Mouse (Mus musculus) thymus, postnatal 25 days (tissue): ENCODE data around the gene Rpl15.
"Not testable (repeated sequence)": the region's sequence is repeated elsewhere in the genome, so short reads cannot be mapped to it uniquely, and the experiment has no call there.

Experiments used
- DNase-seq: peaks from one replicate; pipeline ENCODE4 v3.0.0; 2022

Rpl15 gene

DNA sequence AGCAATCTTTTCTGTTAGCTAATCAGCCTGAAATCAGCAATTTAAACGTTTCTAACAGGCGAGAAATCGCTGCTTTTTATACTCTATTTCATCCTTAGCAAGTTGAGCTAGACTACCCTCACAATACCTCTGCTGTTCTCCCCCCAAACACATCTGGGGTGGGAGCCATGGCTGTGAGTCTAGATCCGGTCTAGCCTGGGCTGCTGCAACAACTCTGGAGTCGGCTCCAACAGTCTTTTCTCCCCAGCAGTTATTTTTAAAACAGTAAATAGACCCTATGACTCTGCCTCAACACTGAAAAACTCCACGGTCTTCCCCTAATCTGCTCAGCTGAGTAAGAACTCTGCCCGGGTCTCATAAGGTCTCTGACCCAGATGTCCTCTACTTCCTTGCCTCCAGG is 31.1 kb downstream of the Rpl15 start:
- DNase-seq = no peak

DNA sequence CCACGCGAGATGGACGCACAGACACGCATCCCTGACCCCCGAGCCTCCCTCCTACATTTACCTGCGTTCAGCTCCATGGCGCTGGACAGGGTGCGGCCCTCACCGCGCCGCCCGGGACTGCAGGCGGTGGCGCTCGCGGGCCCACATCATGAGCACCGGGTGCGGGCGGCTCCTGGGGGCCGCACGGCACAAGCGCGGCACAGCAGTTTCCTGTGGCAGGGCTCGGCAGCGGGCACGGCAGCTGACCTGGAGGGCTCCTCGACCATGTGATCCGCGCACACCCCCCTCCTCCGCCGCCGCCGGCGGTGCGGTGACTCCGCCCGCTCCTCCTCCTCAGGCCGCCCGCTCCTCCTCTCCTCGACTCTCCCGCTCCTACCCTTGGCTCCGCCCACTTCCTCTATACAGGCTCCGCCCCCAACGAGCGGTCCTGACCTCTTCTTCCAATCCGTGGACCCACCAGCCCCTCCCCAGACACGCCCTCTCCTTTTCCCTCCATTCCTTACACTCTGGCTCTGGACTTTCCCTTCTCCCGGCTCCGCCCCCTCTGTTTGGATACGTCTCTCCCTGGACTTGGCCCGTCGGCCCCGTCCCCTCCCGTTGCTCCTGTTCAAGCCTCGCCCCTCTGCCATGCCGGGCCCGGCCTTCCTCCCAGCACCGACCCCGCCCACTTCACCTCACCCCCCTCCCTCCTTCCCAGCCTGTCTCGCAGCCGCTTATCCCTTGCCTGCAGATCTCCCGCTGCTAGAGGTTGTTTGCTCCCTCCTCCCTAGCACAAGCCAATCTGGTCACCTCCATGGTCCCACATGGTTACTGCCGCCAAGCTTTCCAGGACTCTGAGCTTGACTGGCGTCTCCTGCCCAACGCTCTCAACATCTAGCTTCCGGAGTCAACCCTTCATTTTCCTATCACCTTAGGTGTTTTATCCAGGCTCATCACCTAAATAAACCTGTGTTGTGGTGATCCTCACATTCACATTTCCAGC is 32.1 kb downstream of the Rpl15 start, which contains the start of gene Nr1d2:
Gene Nr1d2, minus strand, starts transcription at position 378 of the 982 bp plus-strand sequence.
- DNase-seq = peak; percentile 97

DNA sequence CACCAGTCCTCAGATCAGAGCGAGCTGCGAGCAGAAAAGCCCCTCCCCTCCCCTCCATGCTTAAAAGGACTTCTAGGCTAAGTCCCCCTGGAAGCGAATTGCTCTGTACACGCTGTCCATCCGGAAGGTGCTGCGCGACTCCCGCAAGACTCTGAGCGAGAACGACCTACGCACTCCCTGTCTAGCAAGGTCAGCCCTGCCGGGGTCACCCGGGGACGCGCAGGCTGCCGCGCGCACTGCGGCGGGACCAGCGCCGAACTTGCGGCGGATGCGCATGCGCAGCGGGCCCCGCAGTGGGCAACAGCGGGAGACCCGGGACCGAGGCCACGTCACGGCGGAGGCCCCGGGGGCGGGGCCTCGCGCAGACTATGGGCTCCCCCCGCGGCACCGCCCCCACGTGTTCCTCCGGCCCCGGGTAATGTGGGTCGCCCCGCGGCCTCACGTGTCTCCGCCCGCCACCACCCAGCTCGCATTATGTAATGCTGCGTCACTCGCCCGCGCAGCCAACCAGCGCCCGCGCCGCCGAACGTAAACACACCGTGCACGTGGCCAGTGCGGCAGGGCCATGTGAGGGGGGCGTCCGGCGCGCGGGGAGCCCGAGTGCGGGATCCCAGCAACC is 33.0 kb downstream of the Rpl15 start:
- peak; percentile 97 for DNase-seq

DNA sequence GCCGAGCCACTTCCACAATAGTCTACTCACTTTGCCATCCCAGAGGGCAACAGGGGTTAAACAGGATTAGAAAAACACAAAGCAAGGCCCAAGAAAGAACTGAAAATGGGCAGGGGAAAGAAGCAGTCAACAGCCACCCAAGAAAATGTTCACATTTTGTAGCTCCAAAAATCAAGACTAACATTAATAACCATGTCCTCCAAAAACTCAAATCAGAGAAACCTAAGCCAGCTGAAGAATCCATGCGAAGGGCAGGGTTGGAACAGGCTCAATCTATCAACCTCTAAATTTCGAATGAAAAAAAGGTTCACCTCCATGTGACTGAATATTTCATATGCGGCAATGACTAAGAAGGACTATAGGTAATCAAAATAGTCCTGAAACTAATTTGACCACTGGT is 33.8 kb downstream of the Rpl15 start:
- DNase-seq = no peak

DNA sequence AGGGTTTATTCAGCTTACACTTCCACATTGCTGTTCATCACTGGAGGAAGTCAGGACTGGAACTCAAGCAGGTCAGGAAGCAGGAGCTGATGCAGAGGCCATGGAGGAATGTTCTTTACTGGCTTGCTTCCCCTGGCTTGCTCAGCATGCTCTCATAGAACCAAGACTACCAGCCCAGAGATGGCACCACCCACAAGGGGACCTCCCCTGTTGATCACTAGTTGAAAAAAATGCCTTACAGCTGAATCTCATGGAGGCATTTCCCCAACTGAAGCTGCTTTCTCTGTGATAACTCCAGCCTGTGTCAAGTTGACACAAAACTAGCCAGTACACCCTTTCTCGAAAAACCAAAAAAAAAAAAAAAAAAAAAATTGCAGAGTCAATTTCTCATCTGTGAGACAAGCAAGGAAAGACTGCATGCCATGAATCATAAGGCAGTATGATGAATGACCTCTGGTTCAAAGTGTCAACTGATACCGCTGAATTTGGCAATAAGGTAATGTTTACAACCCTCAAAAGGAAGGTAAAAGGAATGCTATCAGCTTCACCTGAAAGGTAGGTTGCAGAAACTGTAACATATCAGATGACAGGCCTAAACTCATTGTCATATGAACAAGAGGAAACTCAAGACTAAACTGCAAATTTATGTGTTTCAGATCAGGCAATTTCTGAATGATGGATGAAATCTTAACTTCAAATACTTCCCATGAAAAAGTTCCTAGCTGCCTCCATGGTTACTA is 34.5 kb downstream of the Rpl15 start:
- not testable (repeated sequence) for DNase-seq

DNA sequence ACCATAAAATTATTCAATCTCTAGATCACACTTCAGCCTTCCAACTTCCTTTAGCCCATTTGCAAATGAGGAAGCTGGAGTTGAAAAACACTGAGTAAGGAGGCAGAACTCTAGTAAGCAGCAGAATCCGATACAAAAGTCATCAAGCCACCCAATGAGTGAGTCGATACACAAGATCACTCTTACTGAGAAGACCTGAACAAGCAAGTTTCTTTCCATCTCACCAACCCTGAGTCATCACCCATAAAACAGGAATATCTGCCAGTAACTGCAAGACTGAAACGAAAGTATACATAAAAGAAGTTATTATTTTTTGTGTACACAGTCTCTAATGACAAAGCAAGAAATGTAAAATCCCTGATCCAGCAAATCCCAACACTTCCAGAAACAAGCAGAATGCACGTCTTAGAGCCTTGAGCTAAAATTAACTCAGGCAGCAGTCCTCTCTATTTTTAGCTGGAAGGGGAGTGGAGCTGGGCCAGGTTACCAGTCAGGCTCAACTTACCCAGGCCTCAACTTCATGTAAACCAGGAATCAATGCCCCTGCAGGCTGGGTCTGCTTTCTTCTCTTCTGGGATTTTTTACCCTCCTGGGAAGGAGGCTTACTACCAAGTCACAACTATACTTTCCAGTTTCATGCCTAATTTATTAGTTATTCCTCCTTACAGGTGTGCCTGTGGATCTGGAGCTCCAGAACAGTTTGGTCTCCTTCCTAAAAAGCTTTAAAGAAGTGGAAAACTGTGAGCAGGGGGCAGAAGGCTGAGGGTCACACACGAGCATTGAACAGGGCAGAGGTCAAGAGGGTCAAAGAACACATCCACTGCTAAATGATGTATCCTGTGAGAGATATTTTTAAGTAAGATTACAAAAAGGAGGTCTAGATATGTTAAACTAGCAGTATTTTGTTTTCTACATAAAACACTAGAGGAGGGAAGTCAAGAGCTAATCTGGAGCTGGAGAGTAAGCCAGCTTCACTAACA is 36.9 kb downstream of the Rpl15 start:
- no peak for DNase-seq

DNA sequence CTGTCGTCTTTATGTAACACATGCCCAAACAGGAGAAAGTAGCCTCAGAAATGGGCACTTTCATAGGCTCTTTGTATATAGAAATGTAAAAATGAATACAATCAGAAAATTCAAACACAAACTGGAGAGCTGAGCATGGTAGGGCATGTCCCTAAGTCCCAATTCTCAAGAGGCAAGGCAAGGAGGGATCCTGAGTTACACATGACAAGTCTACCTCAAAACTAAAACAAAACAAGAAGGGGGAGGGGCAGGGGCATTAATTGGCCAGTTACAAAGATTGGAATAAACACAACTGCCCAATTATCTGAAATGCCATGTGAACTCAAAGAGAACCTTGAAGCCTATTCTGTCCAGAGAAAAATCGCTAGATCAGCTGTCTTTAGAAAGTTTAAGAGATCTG is 38.1 kb downstream of the Rpl15 start:
- DNase-seq = no peak

DNA sequence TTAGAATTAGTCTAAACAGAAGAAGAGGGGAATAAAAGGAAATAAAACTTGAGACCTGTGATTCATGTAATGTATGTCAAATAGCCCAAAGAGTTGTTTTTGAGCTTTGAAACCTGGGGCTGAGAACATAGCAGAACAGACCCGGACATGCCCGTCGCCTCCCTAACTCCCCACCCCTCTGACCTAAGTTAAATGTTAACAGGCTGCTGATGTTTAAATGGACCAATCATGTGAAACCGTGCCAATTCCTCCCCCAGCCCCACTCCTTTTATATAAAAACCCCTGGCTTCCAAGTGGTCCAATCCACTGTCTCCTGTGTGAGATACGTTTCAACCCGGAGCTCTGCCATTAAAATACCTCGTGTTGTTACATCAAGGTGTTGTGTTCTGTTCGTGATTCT is 39.3 kb downstream of the Rpl15 start:
- not testable (repeated sequence) for DNase-seq

DNA sequence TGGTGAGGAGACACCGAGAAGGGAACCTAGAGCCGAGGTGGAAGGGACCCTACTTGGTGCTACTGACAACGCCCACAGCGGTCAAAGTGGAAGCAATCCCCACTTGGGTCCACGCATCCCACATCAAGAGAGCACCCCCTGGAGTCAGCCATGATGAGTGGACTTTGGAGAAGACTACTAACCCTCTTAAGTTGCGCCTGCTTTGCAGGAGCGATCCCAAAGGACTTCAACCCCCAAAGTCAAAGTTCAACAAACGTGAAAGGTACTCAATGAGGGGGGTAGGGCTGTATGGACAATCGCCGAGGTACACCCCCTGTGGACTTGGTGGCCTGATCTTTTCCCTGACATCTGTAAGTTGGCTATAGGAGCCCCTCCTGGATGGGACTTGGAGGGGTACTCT is 41.4 kb downstream of the Rpl15 start:
- not testable (repeated sequence) for DNase-seq

DNA sequence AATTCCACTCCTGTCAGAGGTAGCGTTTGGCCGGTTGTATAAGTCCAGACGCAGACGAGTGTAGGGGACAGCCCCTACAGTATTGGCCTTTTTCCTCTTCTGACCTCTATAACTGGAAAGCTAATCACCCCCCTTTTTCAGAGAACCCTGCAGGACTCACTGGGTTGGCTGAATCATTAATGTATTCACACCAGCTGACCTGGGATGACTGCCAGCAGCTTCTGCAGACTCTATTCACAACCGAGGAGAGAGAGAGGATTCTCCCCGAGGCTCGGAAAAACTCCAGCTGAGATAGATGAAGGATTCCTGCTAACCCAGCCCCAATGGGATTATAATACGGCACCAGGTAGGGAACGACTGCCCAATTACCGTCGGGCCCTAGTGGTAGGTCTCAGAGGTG is 45.0 kb downstream of the Rpl15 start:
- not testable (repeated sequence) for DNase-seq

DNA sequence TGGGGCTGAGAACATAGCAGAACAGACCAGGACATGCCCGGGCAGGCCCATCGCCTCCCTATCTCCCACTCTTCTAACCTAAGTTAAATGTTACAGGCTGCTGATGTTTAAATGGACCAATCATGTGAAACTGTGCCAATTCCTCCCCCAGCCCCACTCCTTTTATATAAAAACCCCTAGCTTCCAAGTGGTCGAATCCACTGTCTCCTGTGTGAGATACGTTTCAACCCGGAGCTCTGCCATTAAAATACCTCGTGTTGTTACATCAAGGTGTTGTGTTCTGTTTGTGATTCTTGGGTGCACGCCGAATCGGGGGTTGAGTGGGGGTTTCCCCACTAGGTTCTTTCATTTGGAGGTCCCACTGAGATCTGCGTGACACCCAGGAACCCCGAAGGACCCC is 45.8 kb downstream of the Rpl15 start:
- not testable (repeated sequence) for DNase-seq

DNA sequence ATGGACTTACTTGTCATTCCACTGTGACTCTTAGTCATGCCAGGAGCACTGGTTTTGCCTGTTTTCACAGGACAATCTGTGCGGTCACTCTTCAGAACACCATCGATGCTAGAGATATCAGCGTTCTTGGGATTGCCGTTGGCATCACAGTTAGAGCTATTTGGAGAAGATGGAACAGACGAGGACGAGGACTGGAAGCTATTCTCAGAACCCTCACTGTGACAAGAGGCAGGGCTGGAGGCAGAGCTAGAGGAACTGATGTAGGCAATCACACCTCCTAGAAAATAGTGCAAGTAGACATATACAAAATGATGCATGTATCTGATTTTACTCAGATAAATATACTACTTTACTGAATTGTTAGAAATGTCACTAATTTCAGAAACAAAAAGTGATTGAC is 49.2 kb downstream of the Rpl15 start:
- DNase-seq = no peak
